Mouse (Mus musculus) telencephalon, adult 2 months (tissue): ENCODE results near the gene Dysf.
A peak's percentile ranks its signal among the peaks of the same experiment; 100 is the strongest.

ENCODE experiments used
- DNase-seq: peaks from one replicate; pipeline ENCODE4 v3.0.0-alpha.2; 2011; ENCODE audit warnings: low read depth, low spot score

The Dysf gene

GRCm38 (mm10) chr6:84232063-84232760 lies 223.8 kb downstream of the Dysf start:
- DNase-seq: peak; percentile 31

- no peak for DNase-seq
Measured at GRCm38 (mm10) chr6:84233783-84234182, 225.4 kb downstream of the Dysf start.

GRCm38 (mm10) chr6:84235365-84235764 lies 227.0 kb downstream of the Dysf start:
- DNase-seq: no peak

GRCm38 (mm10) chr6:84243385-84243784 lies 235.0 kb downstream of the Dysf start:
- DNase-seq: no peak

GRCm38 (mm10) chr6:84246101-84246760 lies 237.8 kb downstream of the Dysf start:
- DNase-seq: no peak

GRCm38 (mm10) chr6:84246979-84247378 lies 238.6 kb downstream of the Dysf start:
- DNase-seq: peak; percentile 22
